Mouse (Mus musculus) kidney, postnatal 14 days (tissue): ENCODE measurements at regions not wholly inside any gene's neighbourhood (a gene's known extent, or its start where the extent isn't known, plus 50 kb on each side); places are given as distances from the start of the nearest gene placed in this dataset.
A peak's percentile ranks its signal among the peaks of the same experiment; 100 is the strongest.

ENCODE experiments used
- DNase-seq: peaks from one replicate; pipeline ENCODE4 v3.0.0; 2022; ENCODE audit warnings: mixed read lengths

DNA sequence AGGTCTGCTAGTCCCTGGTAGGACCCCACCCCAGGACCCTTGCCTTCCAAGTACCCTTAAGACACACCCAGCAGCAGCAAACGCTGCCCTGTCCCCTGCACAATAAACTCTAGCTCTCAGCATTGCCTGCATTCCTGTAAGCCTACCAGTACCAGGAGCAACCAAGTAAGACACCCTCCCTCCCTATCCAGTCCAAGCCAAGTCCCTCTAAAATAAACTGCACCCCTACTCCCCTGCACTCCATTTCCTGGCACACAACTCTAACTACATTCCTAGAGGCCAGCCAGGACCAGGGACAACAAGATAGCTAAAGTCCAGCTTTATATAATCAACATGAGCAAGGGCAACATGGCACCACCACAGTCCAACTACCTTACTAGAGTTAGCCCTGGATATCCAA lies 103.5 kb downstream of the Ids start:
- DNase-seq = no peak

- DNase-seq = no peak
These were observed 148.9 kb downstream of the Ids start for GRCm38 (mm10) chrX:70216011-70216410.

GRCm38 (mm10) chrX:70184427-70185090 lies 180.3 kb downstream of the Ids start:
- DNase-seq = peak; percentile 6

GRCm38 (mm10) chrX:70169737-70170136 lies 195.1 kb downstream of the Ids start:
- DNase-seq = no peak

GRCm38 (mm10) chrX:70161011-70161410 lies 203.9 kb downstream of the Ids start:
- DNase-seq = peak; percentile 17
